Mouse (Mus musculus): ENCODE data around the gene Haao.

DNA sequence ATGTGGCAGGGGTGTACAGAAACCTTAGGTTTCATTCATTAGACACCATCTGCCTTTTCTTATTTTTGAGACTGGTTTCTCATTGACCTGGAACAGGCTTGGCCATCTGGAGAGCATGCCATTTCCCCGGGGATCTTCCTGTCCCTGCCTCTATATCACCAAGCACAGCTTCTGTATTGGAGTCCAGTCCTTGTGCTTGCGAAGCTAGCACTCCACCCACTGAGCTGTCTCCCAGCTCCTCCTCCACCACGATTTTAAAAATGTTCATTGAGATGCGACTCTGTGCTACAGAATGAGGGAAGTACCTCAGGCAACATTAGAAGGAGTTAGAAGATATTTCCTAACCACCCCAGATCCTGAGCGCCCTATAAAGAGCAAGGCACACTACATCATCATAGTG is 39.5 kb upstream of the Haao start:
- TF ChIP-seq USF1 (IDR thresholded peaks at IDR 0.05; ENCODE audit: low read depth) (no peak), MAX (IDR thresholded peaks at IDR 0.05; ENCODE audit: low read depth) (no peak), POLR2A (IDR thresholded peaks at IDR 0.05; ENCODE audit: insufficient read length, low read depth) (no peak), MYOG (IDR thresholded peaks at IDR 0.05; ENCODE audit: control insufficient read depth in 1 of 3, insufficient read depth in 1 of 3, insufficient read length in 2 of 3, low read depth in 2 of 3) (no peak), CEBPB (IDR thresholded peaks at IDR 0.05; ENCODE audit: insufficient read depth, poor library complexity, severe bottlenecking) (no peak), E2F4 (IDR thresholded peaks at IDR 0.05; ENCODE audit: insufficient read depth) (no peak), MYOD1 (IDR thresholded peaks at IDR 0.05; ENCODE audit: control insufficient read depth in 1 of 3, insufficient read length in 2 of 3, low read depth in 2 of 3) (no peak), POLR2AphosphoS2 (IDR thresholded peaks at IDR 0.05; ENCODE audit: insufficient read length, low read depth) (no peak)
